Mouse (Mus musculus) retina, postnatal 1 day (tissue): ENCODE measurements at regions not wholly inside any gene's neighbourhood (a gene's known extent, or its start where the extent isn't known, plus 50 kb on each side); places are given as distances from the start of the nearest gene placed in this dataset.

Experiments used
- DNase-seq: peaks from one replicate; pipeline ENCODE4 v3.0.0-alpha.2; 2012

GRCm38 (mm10) chr5:97222489-97223237 lies 111.3 kb upstream of the Paqr3 start:
- peak; percentile 60 for DNase-seq

- no peak for DNase-seq
These were observed 107.3 kb upstream of the Paqr3 start for GRCm38 (mm10) chr5:97218712-97219111.

DNA sequence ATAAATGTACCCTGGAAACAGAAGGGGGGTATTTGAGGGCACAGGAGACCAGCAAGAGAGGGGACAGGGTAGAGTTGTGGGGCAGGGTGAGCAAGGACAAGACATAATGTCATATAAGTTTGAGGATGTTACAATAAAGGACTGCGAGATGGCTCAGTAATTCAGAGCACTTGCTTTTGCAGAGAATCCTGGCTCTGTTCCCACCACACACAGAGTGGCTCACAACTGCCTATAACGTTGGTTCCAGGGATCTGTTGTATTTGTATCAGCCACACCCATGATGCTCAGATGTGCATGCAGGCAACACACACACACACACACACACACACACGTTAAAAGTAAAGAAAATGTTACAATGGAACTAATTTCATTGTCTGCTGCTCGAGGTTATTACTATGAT lies 94.2 kb upstream of the Paqr3 start:
- no peak for DNase-seq

DNA sequence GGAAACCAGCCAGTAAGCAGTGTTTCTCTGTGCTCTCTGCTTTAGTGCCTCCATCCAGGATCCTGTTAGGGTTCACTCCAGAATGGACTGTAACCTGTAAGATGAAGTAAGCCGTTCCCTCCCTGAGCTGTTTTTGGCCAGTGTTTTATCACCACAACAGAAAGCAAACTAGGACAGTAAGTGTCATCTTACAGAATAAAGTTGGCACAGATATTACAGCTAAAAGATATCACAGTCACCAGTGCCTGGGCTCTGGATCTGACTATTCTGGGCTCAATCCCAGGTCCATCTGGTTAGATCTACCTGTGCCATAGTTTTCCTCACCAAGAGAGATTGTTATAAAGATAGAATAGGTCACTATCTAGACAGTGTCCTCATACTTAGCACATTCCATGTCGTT lies 92.9 kb upstream of the Paqr3 start:
- no peak for DNase-seq

DNA sequence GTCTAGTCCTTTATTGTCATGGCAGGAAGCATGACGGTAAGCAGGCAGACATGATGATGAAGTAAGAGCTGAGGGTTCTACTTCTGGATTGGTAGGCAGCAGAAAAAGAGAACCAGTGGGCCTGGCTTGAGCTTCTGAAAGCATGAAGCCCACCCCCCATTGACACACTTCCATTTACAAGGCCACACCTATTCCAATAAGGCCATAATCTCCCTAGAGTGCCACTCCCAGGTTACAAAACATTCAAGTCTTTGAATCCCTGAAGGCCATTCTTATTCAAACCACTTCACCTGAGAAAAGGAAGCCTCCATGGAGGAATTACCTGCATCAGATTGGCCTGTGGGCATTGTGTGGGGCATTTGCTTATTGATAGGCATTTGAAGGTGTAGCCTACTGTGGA lies 92.2 kb upstream of the Paqr3 start:
- DNase-seq: no peak

DNA sequence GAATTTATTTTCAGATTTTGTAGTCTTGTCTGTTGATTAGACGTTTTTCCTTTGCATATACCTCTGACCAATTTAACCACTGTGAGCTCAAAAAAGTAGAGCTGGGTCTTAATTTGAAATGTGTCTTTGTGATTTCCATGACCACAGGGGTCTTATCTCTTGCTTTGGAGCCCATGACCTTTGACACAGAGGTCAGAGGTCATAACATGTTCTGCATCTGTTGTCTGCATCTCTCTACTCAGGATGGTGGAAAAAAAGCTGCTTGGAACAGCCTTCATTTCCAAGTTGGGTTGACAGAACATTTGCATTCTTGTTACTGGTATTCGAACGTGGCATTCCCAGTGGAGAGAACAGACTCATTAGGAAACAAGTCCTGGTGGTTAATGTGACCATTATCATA lies 91.2 kb upstream of the Paqr3 start:
- DNase-seq: no peak

GRCm38 (mm10) chr5:97200655-97201054 lies 89.3 kb upstream of the Paqr3 start:
- DNase-seq: no peak

GRCm38 (mm10) chr5:97195281-97195660 lies 83.9 kb upstream of the Paqr3 start:
- DNase-seq: peak; percentile 75

DNA sequence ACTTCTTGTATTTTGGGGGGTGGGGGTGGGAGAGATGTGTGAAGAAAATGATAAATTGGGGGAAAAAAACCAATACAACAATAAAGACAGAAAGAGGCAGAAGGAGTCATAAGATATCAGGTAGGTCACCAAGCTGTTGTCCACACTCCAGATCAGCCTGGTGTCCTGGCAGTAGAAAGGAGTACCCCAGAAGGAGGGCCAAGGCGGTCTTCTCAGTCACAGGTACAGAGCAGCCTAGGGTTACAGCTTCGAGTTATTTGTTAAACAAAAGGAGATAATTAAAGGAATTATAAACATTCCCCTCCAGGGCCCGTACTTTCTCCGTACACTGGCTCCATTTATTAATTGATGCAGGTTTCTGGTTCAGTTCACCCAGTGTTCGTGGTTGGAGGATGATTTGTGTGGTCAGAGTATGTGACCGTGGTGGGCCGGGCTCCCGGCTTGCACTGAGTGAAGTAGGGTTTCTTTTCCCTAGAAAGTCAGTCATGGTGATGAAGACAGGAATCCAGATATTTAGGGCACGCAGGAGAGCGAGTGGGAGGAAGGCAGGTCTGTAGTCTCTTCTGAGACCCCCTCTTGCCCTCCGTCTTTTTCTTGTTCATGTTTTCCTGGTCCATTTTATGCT lies 83.4 kb upstream of the Paqr3 start:
- peak; percentile 84 for DNase-seq

DNA sequence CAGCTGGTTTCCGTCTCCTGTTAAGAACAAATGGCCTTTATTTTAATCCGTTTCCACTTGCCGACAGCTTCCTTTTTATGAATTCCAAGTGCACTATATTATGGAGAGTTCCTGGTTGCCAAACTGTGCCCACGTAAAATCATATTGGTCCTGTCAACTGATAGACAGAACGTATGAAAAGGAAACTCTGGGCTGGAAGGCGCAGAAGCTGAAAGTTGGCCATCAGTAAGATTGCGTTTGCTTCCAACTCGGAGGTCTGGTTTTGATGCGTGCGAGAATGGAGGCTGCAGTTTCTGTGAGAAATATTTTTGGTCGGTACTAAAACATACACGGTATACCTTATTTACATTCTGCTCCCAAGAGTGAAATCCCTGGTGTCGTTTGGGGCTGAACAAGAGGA lies 81.3 kb upstream of the Paqr3 start:
- DNase-seq: no peak

DNA sequence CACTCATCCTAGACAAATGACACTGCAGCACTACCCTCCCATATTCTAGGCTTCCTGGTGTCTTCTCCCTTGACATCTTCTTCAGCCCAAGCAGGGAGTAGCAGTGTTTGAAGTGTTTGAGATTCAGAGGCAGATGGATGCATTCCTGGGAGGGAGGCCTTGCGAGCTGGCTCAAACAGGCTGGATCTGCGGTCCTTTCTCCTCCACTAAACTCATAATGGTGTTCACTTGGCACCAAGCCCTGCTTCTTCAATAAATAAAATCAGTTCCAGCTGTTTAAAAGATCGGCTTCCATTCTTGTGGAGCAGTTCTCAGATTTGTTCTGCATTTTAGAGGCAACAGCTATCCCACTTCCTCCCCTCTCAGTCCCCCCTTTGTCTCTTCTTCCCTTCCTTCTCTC lies 79.3 kb upstream of the Paqr3 start:
- DNase-seq: no peak

DNA sequence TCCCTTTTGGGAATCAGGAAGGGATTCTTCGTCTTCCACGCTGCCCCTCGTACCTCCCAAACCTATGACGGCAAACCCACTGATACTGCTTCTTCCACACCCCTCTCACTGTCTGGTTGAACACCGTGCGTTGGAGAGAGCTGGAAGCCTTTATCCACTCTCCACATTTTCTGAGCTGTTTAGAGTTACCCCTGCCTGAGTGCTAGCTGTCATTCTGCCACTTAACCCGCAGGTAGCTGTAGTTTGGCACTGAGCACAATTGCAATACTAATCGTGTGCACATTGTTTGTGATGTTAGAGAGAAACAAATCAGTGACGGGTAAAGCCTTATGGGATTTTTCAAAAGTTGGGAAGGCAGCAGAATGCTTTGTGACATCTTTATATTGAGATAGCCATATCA lies 73.1 kb upstream of the Paqr3 start:
- no peak for DNase-seq

GRCm38 (mm10) chr5:97181249-97181648 lies 69.9 kb upstream of the Paqr3 start:
- DNase-seq: no peak

DNA sequence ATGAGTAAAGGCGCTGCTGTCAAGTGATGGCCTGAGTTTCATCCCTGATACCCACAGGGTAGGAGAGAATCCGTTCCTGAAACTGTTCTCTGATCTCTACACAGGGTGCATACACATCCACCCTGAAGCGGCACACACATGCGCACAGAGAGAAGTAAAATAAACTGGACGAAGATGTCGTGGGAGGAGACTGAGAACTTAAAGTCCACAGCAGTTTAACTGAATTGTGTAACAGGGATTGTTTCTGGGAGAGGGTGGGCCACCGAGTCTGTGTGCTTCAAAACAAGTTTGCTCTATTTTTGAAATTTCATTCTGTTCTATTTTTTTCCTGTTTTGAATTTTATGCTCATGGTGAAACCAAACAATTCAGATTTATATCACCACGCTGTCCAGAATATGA lies 63.0 kb upstream of the Paqr3 start:
- DNase-seq: no peak

DNA sequence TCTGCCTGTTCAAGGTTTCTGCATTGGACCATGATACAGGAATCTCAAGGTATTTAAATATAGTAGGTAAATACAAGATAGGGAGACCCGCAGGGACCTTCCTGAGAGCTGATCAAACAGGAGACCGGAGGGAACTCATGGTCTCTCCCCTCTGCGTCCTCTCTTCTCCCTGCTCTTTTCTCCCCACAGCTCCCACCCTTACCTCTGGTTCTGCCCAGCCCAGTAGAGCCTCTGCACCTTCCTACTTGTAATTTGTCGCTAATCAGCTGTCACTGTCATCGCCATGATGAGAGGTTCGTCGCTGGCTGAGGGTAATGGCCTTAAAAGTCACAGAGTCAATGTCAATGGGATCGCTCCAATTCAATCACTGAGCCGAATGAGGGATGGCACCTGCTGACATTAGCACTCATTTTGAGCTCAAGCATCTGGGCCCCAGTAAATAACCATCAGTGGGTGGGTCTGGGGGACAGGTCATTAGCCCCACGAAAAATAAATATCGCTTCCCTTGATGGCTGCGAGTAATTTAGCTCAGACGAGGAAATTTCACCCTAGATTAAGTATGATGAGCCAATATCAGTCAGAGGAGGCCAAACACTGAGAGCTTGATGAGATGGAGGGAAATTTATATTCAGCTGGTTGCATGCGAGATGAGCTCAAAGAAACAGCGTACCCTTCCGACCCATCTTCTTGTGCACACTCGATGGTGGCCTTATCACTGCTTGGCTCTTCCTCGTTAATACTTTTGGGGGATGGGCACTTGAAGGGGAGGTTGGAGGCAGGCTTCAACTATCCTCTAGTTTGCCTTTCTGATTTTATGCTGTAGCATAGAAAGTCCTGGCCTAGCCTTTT lies 56.2 kb upstream of the Paqr3 start:
- peak; percentile 15 for DNase-seq

DNA sequence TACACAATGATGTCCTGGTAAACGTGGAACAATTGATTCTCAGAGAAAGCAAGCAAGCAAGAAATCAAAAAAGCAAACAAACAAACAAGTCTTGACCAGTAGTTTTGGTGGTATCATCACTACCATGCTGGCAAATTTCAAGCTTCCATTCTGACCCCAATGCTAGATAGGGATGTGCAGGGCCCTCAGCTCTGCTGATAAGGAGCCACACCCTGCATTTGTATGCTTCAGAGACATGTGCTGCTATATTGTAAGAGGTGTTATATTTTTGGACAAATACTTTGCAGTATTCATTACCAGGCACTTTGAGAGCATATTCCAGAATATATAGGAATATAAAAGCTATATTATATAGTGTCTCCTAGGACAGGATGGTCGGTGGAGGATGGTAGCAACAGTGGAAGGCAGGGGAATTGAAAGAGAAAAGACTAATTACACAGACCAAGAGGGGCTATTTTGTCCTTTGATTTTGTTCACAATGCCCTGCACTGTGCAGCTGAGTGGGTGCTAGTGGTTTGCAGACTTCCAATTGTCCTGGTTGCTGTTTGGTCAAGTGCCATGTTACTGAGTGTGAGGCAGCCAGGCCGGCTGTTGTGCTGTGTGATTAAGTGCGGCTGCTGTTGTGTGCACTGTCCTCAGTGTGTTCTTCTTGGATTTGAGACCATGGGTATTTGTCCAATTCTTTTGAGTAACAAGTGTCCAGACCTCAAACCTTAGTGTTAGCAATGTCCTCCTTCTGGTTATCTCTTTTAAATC lies 54.9 kb upstream of the Paqr3 start:
- peak; percentile 23 for DNase-seq
